Mouse (Mus musculus): ENCODE measurements around the gene Fam104a. TPM values are rescaled to one million over a fixed set of nuclear protein-coding genes. Genes with fewer than 3 reads are reported as not detected.

Fam104a gene
- polyA plus RNA-seq, 1 experiment from 2014 or later: 46.9 TPM

DNA sequence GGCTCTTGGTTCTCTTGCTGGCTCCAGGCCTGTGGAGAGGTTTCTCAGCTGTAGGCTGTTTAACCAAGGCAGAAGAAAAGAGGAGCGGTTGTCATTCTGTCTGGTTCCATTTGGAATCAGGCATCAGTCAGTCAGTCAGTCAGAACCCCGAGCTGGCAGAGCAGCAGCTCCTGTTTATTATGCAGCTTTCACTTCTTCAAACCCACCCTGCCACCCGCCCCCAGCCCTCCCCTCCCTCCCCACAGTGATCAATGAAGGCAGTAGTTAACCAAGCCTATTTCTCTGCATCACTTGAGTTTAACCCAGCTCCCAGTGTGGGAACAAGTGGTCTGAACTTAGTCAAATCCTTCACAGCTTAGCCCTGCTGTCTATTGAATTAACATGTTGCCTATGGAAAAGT, 7.9 kb upstream of the Fam104a start:
- 68% methylated on average over 3 of the region's 3 CpGs for WGBS
- ATAC-seq (ENCODE audit: low FRiP score): no peak
- Histone ChIP-seq H3K4me1 (replicated peaks) (peaks cover 6% of the 10 kb centered on the region), H3K36me3 (peaks cover 90% of the 10 kb centered on the region), H3K9ac (no peak overlapping the region), H3K27ac (no peak overlapping the region), H3K4me2 (no peak overlapping the region), H3K27me3 (no peaks in the 10 kb centered on the region), H3K9me3 (0 out of 2 replicates have a peak, but pooled peaks cover 8% of the 10 kb centered on the region), H3K4me3 (no peak overlapping the region)

DNA sequence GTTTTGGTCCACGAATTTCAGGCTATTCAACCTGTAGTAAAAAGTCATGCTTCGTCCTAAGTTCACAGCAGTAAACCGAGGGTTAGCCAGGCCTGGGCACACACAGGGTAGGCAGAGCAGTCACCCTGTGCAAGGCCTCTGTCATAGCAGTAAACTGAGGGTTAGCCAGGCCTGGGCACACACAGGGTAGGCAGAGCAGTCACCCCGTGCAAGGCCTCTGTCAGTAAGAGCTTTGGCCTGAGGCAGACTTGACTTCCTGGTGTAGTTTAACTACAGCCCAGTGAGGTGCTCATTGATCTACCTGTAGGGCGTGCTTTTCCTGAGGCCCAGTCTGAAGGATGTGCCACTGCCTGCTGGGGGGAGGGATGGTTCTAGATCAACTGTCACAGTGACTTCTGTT, 7.4 kb upstream of the Fam104a start:
- H3K4me3 ChIP-seq: no peak overlapping the region
- WGBS: 95% methylated on average over 5 of the region's 5 CpGs
- no peak for ATAC-seq (ENCODE audit: low FRiP score)
- H3K36me3 ChIP-seq: peaks cover 84% of the 10 kb centered on the region
- H3K4me1 ChIP-seq (replicated peaks): peaks cover 11% of the 10 kb centered on the region
- 0 out of 2 replicates have a peak, but pooled peaks cover 8% of the 10 kb centered on the region for H3K9me3 ChIP-seq
- H3K27me3 ChIP-seq: no peaks in the 10 kb centered on the region
- H3K4me2 ChIP-seq: no peak overlapping the region
- no peak overlapping the region for H3K27ac ChIP-seq
- no peak overlapping the region; the same call in 1 of the 2 replicates for H3K9ac ChIP-seq

- H3K27ac ChIP-seq: no peak overlapping the region
- H3K36me3 ChIP-seq: peaks cover 78% of the 10 kb centered on the region
- no peak overlapping the region for H3K4me2 ChIP-seq
- no peak for ATAC-seq (ENCODE audit: low FRiP score)
- no peak overlapping the region for H3K4me3 ChIP-seq
- H3K4me1 ChIP-seq (replicated peaks): peaks cover 19% of the 10 kb centered on the region
- no peak overlapping the region for H3K9ac ChIP-seq
- no peaks in the 10 kb centered on the region for H3K27me3 ChIP-seq
- 0 out of 2 replicates have a peak, but pooled peaks cover 5% of the 10 kb centered on the region for H3K9me3 ChIP-seq
- WGBS: 89% methylated on average over 12 of the region's 12 CpGs
Measured at GRCm38 (mm10) chr11:113690506-113690905, 6.6 kb upstream of the Fam104a start.

GRCm38 (mm10) chr11:113687031-113687430, 3.1 kb upstream of the Fam104a start:
- no peak overlapping the region for H3K4me3 ChIP-seq
- 28% methylated on average over 2 of the region's 2 CpGs for WGBS
- ATAC-seq (ENCODE audit: low FRiP score): no peak
- H3K27me3 ChIP-seq: no peaks in the 10 kb centered on the region
- H3K36me3 ChIP-seq: peaks cover 44% of the 10 kb centered on the region
- H3K9ac ChIP-seq: no peak overlapping the region
- H3K27ac ChIP-seq: peak overlapping the region; percentile 23; the same call in 1 of the 2 replicates
- H3K4me2 ChIP-seq: no peak overlapping the region
- peaks cover 38% of the 10 kb centered on the region for H3K4me1 ChIP-seq (replicated peaks)
- no peaks in the 10 kb centered on the region for H3K9me3 ChIP-seq

GRCm38 (mm10) chr11:113684707-113685426, 912 bp upstream of the Fam104a start:
- no peak for ATAC-seq (ENCODE audit: low FRiP score)
- no peaks in the 10 kb centered on the region for H3K9me3 ChIP-seq
- peaks cover 24% of the 10 kb centered on the region for H3K36me3 ChIP-seq
- peak overlapping the region; percentile 96 for H3K27ac ChIP-seq
- 44% methylated on average over 25 of the region's 25 CpGs for WGBS
- H3K27me3 ChIP-seq: no peaks in the 10 kb centered on the region
- peaks cover 52% of the 10 kb centered on the region for H3K4me1 ChIP-seq (replicated peaks)
- H3K4me2 ChIP-seq: peak overlapping the region; percentile 94
- H3K9ac ChIP-seq: peak overlapping the region; percentile 81
- peak overlapping the region; percentile 93 for H3K4me3 ChIP-seq

DNA sequence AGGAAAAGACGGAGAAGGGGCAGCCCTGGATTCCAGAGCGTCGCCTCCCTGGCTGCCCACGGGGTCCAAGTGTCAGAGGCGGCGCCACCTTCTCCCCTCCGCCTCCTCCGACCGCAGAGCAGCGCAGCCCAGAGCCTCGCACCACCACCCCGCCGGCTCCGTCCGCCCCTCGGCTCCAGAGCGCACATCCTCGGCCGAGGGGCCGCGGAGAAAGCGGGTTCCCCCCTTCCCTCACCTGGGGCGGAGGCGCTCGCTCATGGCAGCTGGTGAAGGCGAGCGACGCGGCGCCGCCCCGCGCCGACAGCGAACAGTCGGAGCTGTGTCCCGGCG, 363 bp downstream of the Fam104a start:
- H3K4me1 ChIP-seq (replicated peaks): peaks cover 60% of the 10 kb centered on the region
- H3K27ac ChIP-seq: peak overlapping the region; percentile 96
- H3K9ac ChIP-seq: peak overlapping the region; percentile 93
- peak overlapping the region; percentile 93 for H3K4me3 ChIP-seq
- peak overlapping the region; percentile 94 for H3K4me2 ChIP-seq
- no peaks in the 10 kb centered on the region for H3K27me3 ChIP-seq
- WGBS: under 1% methylated on average over 29 of the region's 38 CpGs
- ATAC-seq (ENCODE audit: low FRiP score): peak; percentile 75
- no peaks in the 10 kb centered on the region for H3K9me3 ChIP-seq
- H3K36me3 ChIP-seq: peaks cover 11% of the 10 kb centered on the region

DNA sequence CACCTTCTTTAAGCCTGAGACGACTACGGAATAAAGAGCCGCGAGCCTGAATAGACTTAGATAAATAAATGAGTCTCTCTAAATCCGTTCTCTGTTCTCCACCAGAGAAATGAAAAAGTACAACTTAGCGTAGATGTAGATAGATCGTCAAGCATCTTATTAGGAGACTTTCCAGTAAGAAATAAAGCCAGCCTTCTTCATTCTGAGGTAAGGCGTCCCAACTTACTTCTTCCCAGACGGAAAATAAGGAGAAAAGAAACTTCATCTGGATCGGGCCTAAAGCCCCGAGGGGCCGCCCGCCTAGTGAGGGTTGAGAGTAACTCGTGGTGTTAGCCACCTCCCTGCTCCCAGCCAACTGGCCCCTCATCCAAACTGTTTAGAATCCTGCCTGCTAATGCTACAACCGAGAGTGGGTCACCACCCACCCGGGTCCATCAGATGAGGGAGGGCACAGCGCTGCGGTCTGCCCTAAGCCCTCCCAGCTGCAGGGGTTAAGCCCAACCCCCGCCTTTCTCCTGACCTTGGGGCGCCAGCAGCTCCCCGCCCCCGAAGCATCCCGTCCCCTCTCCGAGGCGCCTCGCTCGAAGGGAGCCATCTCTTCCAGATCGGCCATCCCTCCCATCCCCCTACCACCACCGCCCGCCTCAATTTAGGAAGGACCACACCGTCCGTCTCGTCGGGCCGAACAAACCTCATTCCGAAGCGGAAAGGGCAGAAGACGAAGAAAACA, 893 bp downstream of the Fam104a start:
- H3K4me1 ChIP-seq (replicated peaks): peaks cover 65% of the 10 kb centered on the region
- ATAC-seq (ENCODE audit: low FRiP score): peak; percentile 41; the same call in 1 of the 2 replicates
- WGBS: 3% methylated on average over 38 of the region's 38 CpGs

GRCm38 (mm10) chr11:113681979-113682378, 2.0 kb downstream of the Fam104a start:
- Histone ChIP-seq H3K27me3 (no peaks in the 10 kb centered on the region), H3K4me1 (replicated peaks) (peaks cover 66% of the 10 kb centered on the region), H3K4me2 (peak overlapping the region; percentile 94), H3K27ac (no peak overlapping the region), H3K4me3 (peak overlapping the region; percentile 93; the same call in 1 of the 2 replicates), H3K36me3 (peaks cover 1% of the 10 kb centered on the region), H3K9ac (no peak overlapping the region; the same call in 1 of the 2 replicates), H3K9me3 (no peaks in the 10 kb centered on the region)
- ATAC-seq (ENCODE audit: low FRiP score): no peak

More for the DNA sequence above, 893 bp downstream of the Fam104a start:
- no peaks in the 10 kb centered on the region for H3K9me3 ChIP-seq
- peak overlapping the region; percentile 93 for H3K9ac ChIP-seq
- H3K4me2 ChIP-seq: peak overlapping the region; percentile 94
- H3K36me3 ChIP-seq: peaks cover 6% of the 10 kb centered on the region
- H3K27me3 ChIP-seq: no peaks in the 10 kb centered on the region
- H3K27ac ChIP-seq: peak overlapping the region; percentile 96
- peak overlapping the region; percentile 93 for H3K4me3 ChIP-seq

DNA sequence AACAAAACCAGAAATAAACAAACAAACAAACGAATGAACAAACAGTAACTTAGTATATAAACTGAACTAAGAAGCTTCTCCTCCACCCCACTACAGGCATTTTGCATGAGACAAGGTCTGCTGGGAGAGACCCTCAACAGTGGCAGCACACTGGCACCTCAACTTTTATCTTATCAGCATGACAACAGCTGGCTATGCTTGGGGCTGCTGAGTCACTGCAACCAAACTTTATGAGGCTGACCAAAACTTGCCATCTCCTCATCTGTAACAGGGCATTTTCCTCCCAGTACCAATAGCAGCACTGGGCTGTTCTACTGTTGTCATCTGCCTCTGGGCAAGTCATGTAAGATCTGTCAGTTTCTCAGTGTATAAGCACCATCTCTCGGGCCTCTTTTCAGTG, 3.0 kb downstream of the Fam104a start:
- ATAC-seq (ENCODE audit: low FRiP score): no peak
- 92% methylated on average over 2 of the region's 2 CpGs for WGBS
- H3K27ac ChIP-seq: no peak overlapping the region
- H3K4me2 ChIP-seq: no peak overlapping the region
- 0 out of 2 replicates have a peak overlapping the region, but pooled peaks have one; percentile 8 for H3K9ac ChIP-seq
- H3K27me3 ChIP-seq: no peaks in the 10 kb centered on the region
- H3K9me3 ChIP-seq: no peaks in the 10 kb centered on the region
- peaks cover 56% of the 10 kb centered on the region for H3K4me1 ChIP-seq (replicated peaks)
- H3K4me3 ChIP-seq: no peak overlapping the region
- H3K36me3 ChIP-seq: peaks cover 12% of the 10 kb centered on the region

DNA sequence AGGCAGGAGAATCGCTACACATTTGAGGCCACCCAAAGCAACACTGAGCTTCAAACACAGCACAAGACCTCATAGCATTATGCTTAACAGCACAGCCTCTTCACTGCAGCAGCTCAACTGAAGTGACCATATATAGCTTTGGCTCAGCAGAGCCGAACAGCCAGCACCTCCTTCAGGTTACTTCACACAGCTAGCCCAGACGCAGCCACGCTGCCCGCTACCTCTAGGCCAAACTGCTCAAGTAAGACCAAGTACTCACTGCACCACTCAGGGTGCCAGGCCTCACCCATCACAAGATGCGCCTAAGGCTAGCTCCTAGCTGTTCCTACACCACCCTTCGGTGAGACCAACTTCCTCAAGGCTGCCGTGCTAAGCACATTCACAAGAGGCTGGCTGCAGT, 5.6 kb downstream of the Fam104a start:
- Histone ChIP-seq H3K4me2 (no peak overlapping the region), H3K9me3 (no peaks in the 10 kb centered on the region), H3K27ac (no peak overlapping the region), H3K36me3 (peaks cover 32% of the 10 kb centered on the region), H3K4me3 (no peak overlapping the region), H3K9ac (0 out of 2 replicates have a peak overlapping the region, but pooled peaks have one; percentile 3), H3K4me1 (replicated peaks) (peaks cover 43% of the 10 kb centered on the region), H3K27me3 (no peaks in the 10 kb centered on the region)
- no peak for ATAC-seq (ENCODE audit: low FRiP score)
- 89% methylated on average over 8 of the region's 8 CpGs for WGBS

DNA sequence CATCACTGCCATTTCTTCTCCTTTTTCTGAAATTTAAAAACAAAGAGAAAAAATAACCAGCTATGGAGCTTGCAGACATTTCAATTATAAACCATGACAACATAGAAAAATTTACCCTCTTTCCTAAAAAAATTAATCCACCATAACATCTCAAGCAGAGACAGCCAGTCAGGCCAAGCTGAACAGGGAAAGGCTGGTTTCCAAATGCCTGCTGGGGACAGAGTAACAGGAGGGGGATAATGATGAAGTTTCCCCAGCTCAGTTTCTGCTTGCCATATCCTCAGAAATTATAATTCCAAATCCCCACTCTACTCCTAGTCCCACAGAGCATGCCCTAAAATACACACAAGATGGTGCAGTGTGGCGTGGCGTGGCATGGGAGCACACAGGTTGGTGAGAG, 6.6 kb downstream of the Fam104a start:
- Histone ChIP-seq H3K27ac (no peak overlapping the region), H3K4me1 (replicated peaks) (peaks cover 35% of the 10 kb centered on the region), H3K4me3 (no peak overlapping the region), H3K4me2 (no peak overlapping the region), H3K27me3 (no peaks in the 10 kb centered on the region), H3K9me3 (no peaks in the 10 kb centered on the region), H3K36me3 (peaks cover 42% of the 10 kb centered on the region), H3K9ac (no peak overlapping the region)
- no peak for ATAC-seq (ENCODE audit: low FRiP score)
- WGBS: 96% methylated on average over 2 of the region's 2 CpGs

DNA sequence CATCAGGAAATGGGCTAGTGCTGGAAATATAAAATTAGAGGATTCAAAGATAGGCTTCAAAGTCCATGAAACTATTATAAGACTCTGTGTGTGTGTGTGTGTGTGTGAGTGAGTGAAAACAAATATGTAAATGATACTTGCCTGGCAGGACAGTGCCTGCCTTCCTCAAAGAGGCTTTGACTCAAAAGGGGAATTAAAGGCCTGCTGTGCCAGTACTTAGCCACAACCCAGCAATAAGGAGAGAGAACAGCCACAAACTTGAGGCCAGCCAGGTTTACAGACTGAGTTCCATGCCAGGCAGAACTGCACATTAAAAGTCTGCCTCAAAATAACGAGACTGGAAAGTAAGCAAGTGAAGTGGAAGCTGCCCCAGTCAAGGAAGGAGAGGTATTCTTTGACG, 7.1 kb downstream of the Fam104a start:
- Histone ChIP-seq H3K27me3 (no peaks in the 10 kb centered on the region), H3K9ac (no peak overlapping the region), H3K4me2 (no peak overlapping the region), H3K9me3 (no peaks in the 10 kb centered on the region), H3K27ac (no peak overlapping the region), H3K4me3 (no peak overlapping the region), H3K4me1 (replicated peaks) (peaks cover 31% of the 10 kb centered on the region), H3K36me3 (peaks cover 47% of the 10 kb centered on the region)
- ATAC-seq (ENCODE audit: low FRiP score): no peak
- 78% methylated on average over 2 of the region's 2 CpGs for WGBS

Measured in hindbrain, embryonic 13.5 days (tissue).